Mouse (Mus musculus) ES-E14 (cell line): ENCODE measurements around the gene Ceacam19. TPM values are rescaled to one million over a fixed set of nuclear protein-coding genes. Genes with fewer than 3 reads are reported as not detected.

Experiments
- DNase-seq: peaks from one replicate; pipeline ENCODE4 v3.0.0-alpha.2; 2013; ENCODE audit warnings: low read depth, low spot score
- H3K27ac ChIP-seq: 2 replicates; pipeline ENCODE4 v1.5.1; 2012; ENCODE audit warnings: low read depth, mild to moderate bottlenecking, low read length, moderate library complexity, mixed read lengths; ENCODE audit not compliant: poor library complexity, insufficient read depth, severe bottlenecking
- H3K36me3 ChIP-seq: 2 replicates; pipeline ENCODE4 v1.6.1; 2012; ENCODE audit warnings: mild to moderate bottlenecking, low read length, moderate library complexity, mixed read lengths; ENCODE audit not compliant: control insufficient read depth, poor library complexity, insufficient read depth, severe bottlenecking
- H3K4me1 ChIP-seq, 2 experiments: fragments of 150-350 bp in 1 of 2; sonication (generic) in 1 of 2; 2 replicates each; pipeline ENCODE4 v1.6.1; 2012; ENCODE audit warnings: low read length in 2 of 2, mild to moderate bottlenecking in 1 of 2, mixed read lengths in 1 of 2; ENCODE audit not compliant: control insufficient read depth in 2 of 2, insufficient read depth in 2 of 2, poor library complexity in 1 of 2
- H3K4me3 ChIP-seq, 2 experiments: fragments of 150-350 bp in 1 of 2; sonication (generic) in 1 of 2; 2 replicates each; pipeline ENCODE4 v1.5.1; 2012; ENCODE audit warnings: low read length in 2 of 2, low read depth in 1 of 2, mild to moderate bottlenecking in 1 of 2, mixed read lengths in 1 of 2; ENCODE audit not compliant: insufficient read depth in 1 of 2, poor library complexity in 1 of 2, severe bottlenecking in 1 of 2
- H3K9ac ChIP-seq: 2 replicates; pipeline ENCODE4 v1.6.1; 2012; ENCODE audit warnings: low read depth, mild to moderate bottlenecking, low read length, mixed read lengths; ENCODE audit not compliant: poor library complexity, insufficient read depth, severe bottlenecking
- H3K9me3 ChIP-seq: fragments of 150-350 bp; sonication (generic); 2 replicates; pipeline ENCODE4 v1.6.1; 2012; ENCODE audit warnings: low read depth, mild to moderate bottlenecking, low read length; ENCODE audit not compliant: control insufficient read depth, insufficient read depth
- CHD2 ChIP-seq: IDR thresholded peaks from 2 replicates; pipeline ENCODE4 v1.6.1; 2014; ENCODE audit warnings: mild to moderate bottlenecking, low read depth, low read length, inconsistent platforms
- HCFC1 ChIP-seq: IDR thresholded peaks from 2 replicates; pipeline ENCODE4 v1.6.1; 2012; ENCODE audit warnings: low read length, inconsistent platforms, borderline replicate concordance; ENCODE audit not compliant: insufficient read depth
- MAFK ChIP-seq: IDR thresholded peaks from 2 replicates; pipeline ENCODE4 v1.6.1; 2014; ENCODE audit warnings: mild to moderate bottlenecking, low read depth, low read length, inconsistent platforms; ENCODE audit not compliant: insufficient read depth
- ZC3H11A ChIP-seq: IDR thresholded peaks from 2 replicates; pipeline ENCODE4 v1.6.1; 2012; ENCODE audit warnings: low read depth, mild to moderate bottlenecking, inconsistent platforms, low read length, borderline replicate concordance
- ZNF384 ChIP-seq: IDR thresholded peaks from 2 replicates; pipeline ENCODE4 v1.6.1; 2012; ENCODE audit warnings: low read depth, low read length, inconsistent platforms
- in situ Hi-C, 2 experiments: fragments of 600-800 bp; cut with MboI; formaldehyde crosslinking; loops; one replicate each; pipeline ENCODE4 v1.15.1; 2025; ENCODE audit warnings: low sequenced_read_pairs in 2 of 2, inconsistent platforms in 1 of 2; ENCODE audit not compliant: unreplicated experiment in 2 of 2
- total RNA-seq: library from RNA; depleted of rRNA; stranded (reverse); fragments of 300-350 nt; gene quantifications from 2 replicates; pipeline ENCODE4 v1.2.3, GENCODE M21; 2012

The Ceacam19 gene
- total RNA-seq, 1 experiment, result 0.94 TPM

GRCm38 (mm10) chr7:19867751-19868399 is 19.9 kb downstream of the Ceacam19 start:
- Histone ChIP-seq H3K4me1 (peaks cover 0 to 19% of the 10 kb centered on the region in 2 experiments; a peak in 2 of 4 replicates), H3K9me3 (no peaks in the 10 kb centered on the region), H3K36me3 (no peaks in the 10 kb centered on the region), H3K27ac (no peak overlapping the region), H3K9ac (no peak overlapping the region), H3K4me3 (no peak overlapping the region)
- in situ Hi-C loops, result no loop called here
- TF ChIP-seq ZC3H11A (no peak), HCFC1 (no peak), ZNF384 (no peak), MAFK (no peak), CHD2 (no peak)
- no peak for DNase-seq

- Histone ChIP-seq H3K36me3 (no peaks in the 10 kb centered on the region), H3K27ac (no peak overlapping the region), H3K4me3 (no peak overlapping the region), H3K9ac (no peak overlapping the region), H3K9me3 (no peaks in the 10 kb centered on the region), H3K4me1 (peaks cover 0 to 14% of the 10 kb centered on the region in 2 experiments; a peak in 2 of 4 replicates)
- in situ Hi-C loops, result no loop called here
- DNase-seq, result no peak
- TF ChIP-seq CHD2 (no peak), MAFK (no peak), ZC3H11A (no peak), ZNF384 (no peak), HCFC1 (no peak)
Measured at GRCm38 (mm10) chr7:19866490-19866889, 21.3 kb downstream of the Ceacam19 start.

- in situ Hi-C loops, result no loop called here
- DNase-seq, result no peak
- Histone ChIP-seq H3K36me3 (no peaks in the 10 kb centered on the region), H3K4me3 (no peak overlapping the region), H3K4me1 (peaks cover 0 to 8% of the 10 kb centered on the region in 2 experiments; a peak in 1 of 4 replicates), H3K27ac (no peak overlapping the region), H3K9me3 (no peaks in the 10 kb centered on the region), H3K9ac (no peak overlapping the region)
- TF ChIP-seq MAFK (no peak), CHD2 (no peak), ZC3H11A (no peak), HCFC1 (no peak), ZNF384 (no peak)
Measured at GRCm38 (mm10) chr7:19865246-19866036, 22.3 kb downstream of the Ceacam19 start.

GRCm38 (mm10) chr7:19864241-19864640 is 23.5 kb downstream of the Ceacam19 start:
- Histone ChIP-seq H3K9me3 (no peaks in the 10 kb centered on the region), H3K36me3 (no peaks in the 10 kb centered on the region), H3K9ac (no peak overlapping the region), H3K4me1 (peaks cover 0 to 9% of the 10 kb centered on the region in 2 experiments; a peak in 1 of 4 replicates), H3K27ac (no peak overlapping the region), H3K4me3 (no peak overlapping the region)
- TF ChIP-seq ZNF384, result no peak
- no peak for TF ChIP-seq HCFC1
- no peak for TF ChIP-seq ZC3H11A
- TF ChIP-seq MAFK, result no peak
- no peak for TF ChIP-seq CHD2
- in situ Hi-C loops, result no loop called here
- no peak for DNase-seq
